Mouse (Mus musculus): Measurements from ENCODE around the gene Fgfr2. TPM values are rescaled to one million over a fixed set of nuclear protein-coding genes. Genes with fewer than 3 reads are reported as not detected.

Gene Fgfr2
- polyA plus RNA-seq, 1 experiment from 2014 or later = 93.4 TPM

DNA sequence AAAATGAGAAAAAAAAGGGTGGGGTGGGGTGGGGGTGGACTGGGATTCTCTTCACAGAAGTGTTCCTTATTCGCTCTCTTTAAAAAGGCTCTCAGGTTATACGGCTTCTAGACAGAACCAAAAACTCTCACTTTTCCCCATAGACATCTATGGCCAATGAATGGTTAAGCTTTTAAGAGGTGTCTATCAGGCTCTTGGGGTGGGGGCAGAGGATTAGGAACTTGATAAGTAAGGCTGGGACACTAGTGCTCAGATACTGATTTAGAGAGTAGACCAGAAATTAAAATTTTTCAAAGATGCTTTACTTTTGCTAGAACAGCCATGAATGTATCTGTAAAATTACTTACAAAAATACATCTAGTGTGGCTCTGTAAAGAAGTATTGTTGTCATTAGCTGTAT is 528.8 kb downstream of the Fgfr2 start:
- Histone ChIP-seq H3K27ac (ENCODE audit: low read length) (no peak overlapping the region), H3K4me3 (replicated peaks; ENCODE audit: low read length) (no peak overlapping the region), H3K36me3 (ENCODE audit: control insufficient read depth, insufficient read depth, low read length) (no peaks in the 10 kb centered on the region), H3K4me1 (ENCODE audit: control insufficient read depth, insufficient read depth, low read length) (peaks cover 7% of the 10 kb centered on the region), H3K9ac (ENCODE audit: low read length) (no peak overlapping the region), H3K27me3 (ENCODE audit: control insufficient read depth, insufficient read depth, low read length) (peaks cover 40% of the 10 kb centered on the region), H3K4me2 (ENCODE audit: low read depth, low read length) (no peak overlapping the region), H3K9me3 (replicated peaks; ENCODE audit: control insufficient read depth, low read length) (no peaks in the 10 kb centered on the region)
- 86% methylated on average over 2 of the region's 2 CpGs for WGBS
- no peak for ATAC-seq (ENCODE audit: insufficient read depth, low FRiP score)

DNA sequence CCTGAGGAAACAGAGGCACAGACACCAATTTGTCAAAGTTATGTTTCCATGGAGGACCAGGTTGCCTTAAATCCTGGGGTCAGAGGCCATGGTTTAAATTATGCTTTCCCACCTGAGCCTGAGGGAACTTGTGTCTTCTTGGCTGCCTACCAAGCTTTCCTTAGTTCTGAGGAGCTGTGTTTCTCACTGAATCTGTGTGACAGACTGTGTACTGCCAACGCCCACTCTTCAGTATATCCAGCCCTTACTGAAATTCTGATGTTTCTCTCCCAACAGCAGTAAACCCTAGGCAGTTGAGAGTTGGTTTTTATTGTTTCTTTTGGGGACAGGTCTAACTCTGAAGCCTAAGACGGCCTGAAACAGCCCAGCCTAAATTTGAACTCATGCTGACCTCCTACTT is 529.4 kb downstream of the Fgfr2 start:
- Histone ChIP-seq H3K4me2 (ENCODE audit: low read depth, low read length) (no peak overlapping the region), H3K4me3 (replicated peaks; ENCODE audit: low read length) (no peak overlapping the region), H3K9ac (ENCODE audit: low read length) (no peak overlapping the region), H3K4me1 (ENCODE audit: control insufficient read depth, insufficient read depth, low read length) (peaks cover 4% of the 10 kb centered on the region; the same call in 1 of the 2 replicates), H3K27ac (ENCODE audit: low read length) (no peak overlapping the region), H3K27me3 (ENCODE audit: control insufficient read depth, insufficient read depth, low read length) (peaks cover 34% of the 10 kb centered on the region), H3K9me3 (replicated peaks; ENCODE audit: control insufficient read depth, low read length) (no peaks in the 10 kb centered on the region), H3K36me3 (ENCODE audit: control insufficient read depth, insufficient read depth, low read length) (no peaks in the 10 kb centered on the region)
- no peak for ATAC-seq (ENCODE audit: insufficient read depth, low FRiP score)
- 62% methylated on average over 2 of the region's 2 CpGs for WGBS

DNA sequence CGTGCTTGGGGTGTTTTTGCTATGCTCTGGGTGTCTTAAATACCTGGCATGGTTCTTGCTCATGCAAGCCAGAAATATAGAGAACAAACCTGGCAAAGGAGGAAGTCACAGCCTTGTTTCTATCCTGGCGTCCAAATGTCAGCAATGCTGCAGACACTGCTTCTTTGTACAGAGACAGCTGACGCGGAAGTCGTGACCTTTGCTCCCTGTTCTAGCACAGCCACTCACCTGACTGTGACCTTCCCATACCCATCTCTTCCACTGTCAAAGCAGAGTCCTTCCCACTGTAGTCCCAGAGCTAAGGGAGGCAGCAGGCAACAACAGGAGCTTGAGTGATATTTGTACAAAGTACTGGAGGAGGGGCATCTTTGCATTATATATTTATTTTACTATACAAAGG is 533.5 kb downstream of the Fgfr2 start:
- H3K27me3 ChIP-seq (ENCODE audit: control insufficient read depth, insufficient read depth, low read length) = 0 out of 2 replicates have a peak, but pooled peaks cover under 1% of the 10 kb centered on the region
- no peaks in the 10 kb centered on the region for H3K9me3 ChIP-seq (replicated peaks; ENCODE audit: control insufficient read depth, low read length)
- H3K36me3 ChIP-seq (ENCODE audit: control insufficient read depth, insufficient read depth, low read length) = no peaks in the 10 kb centered on the region
- no peak for ATAC-seq (ENCODE audit: insufficient read depth, low FRiP score)
- no peaks in the 10 kb centered on the region for H3K4me1 ChIP-seq (ENCODE audit: control insufficient read depth, insufficient read depth, low read length)
- no peak overlapping the region for H3K9ac ChIP-seq (ENCODE audit: low read length)
- 55% methylated on average over 5 of the region's 5 CpGs for WGBS
- H3K4me2 ChIP-seq (ENCODE audit: low read depth, low read length) = no peak overlapping the region
- no peak overlapping the region for H3K27ac ChIP-seq (ENCODE audit: low read length)
- no peak overlapping the region for H3K4me3 ChIP-seq (replicated peaks; ENCODE audit: low read length)

DNA sequence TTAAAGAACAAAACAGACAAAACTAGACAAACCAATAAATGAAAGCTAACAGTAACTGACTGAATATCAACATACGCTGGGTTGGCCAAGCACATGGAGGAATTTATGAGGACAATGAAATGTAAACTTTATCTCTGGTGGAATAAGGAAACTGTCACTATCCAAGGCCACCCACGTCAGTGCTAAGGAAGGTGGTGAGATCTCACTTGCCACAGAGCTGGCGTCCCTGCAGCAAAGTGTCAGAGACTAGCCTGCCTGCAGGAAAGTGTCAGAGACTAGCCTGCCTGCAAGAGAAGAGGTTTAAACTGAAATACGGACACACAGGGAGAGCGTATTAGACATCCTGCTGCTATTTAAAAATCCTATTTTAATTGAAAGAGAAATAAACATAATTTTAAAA is 536.0 kb downstream of the Fgfr2 start:
- Histone ChIP-seq H3K36me3 (ENCODE audit: control insufficient read depth, insufficient read depth, low read length) (no peaks in the 10 kb centered on the region), H3K4me1 (ENCODE audit: control insufficient read depth, insufficient read depth, low read length) (no peaks in the 10 kb centered on the region), H3K4me2 (ENCODE audit: low read depth, low read length) (no peak overlapping the region), H3K9me3 (replicated peaks; ENCODE audit: control insufficient read depth, low read length) (no peaks in the 10 kb centered on the region), H3K27me3 (ENCODE audit: control insufficient read depth, insufficient read depth, low read length) (no peaks in the 10 kb centered on the region), H3K9ac (ENCODE audit: low read length) (no peak overlapping the region), H3K4me3 (replicated peaks; ENCODE audit: low read length) (no peak overlapping the region), H3K27ac (ENCODE audit: low read length) (no peak overlapping the region)
- no peak for ATAC-seq (ENCODE audit: insufficient read depth, low FRiP score)
- WGBS = 45% methylated on average over 5 of the region's 5 CpGs

DNA sequence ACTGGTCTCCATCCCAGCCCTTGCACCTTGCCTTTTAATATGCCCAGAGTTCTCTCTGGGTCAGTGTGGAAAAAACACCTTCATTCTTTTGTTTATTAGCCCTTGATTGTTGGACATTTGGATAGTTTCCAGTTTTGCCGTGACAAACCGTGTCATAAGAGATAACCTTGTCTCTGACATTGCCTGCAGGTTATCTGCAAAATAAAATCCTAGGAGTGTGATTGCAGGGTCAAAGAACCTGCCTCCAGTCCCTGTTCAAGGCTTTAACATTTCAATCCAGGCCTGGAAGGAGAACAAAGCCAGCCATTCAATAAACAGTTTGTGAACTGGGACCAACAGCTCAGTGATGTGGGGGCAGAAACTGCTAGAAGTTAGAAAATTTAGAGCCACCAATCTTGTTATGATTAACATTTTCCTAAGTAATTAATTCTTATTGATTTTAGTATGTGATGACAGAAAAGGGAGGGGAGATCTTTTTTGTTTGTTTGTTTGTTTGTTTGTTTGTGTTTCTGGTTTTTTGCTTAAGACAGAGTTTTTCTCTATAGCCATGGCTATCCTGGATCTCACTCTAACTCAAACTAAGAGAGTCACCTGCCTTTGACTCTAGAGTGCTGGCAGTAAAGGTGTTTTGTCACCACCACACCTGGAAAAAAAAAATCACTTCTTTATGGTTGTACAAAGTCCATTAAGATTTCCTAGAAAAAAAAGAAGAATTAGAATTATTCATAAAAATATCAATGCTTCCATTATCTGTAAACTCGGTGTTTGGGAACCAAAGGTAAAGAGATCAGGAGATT is 537.3 kb downstream of the Fgfr2 start:
- Histone ChIP-seq H3K9me3 (replicated peaks; ENCODE audit: control insufficient read depth, low read length) (no peaks in the 10 kb centered on the region), H3K36me3 (ENCODE audit: control insufficient read depth, insufficient read depth, low read length) (no peaks in the 10 kb centered on the region), H3K4me1 (ENCODE audit: control insufficient read depth, insufficient read depth, low read length) (no peaks in the 10 kb centered on the region), H3K4me3 (replicated peaks; ENCODE audit: low read length) (no peak overlapping the region), H3K27me3 (ENCODE audit: control insufficient read depth, insufficient read depth, low read length) (no peaks in the 10 kb centered on the region), H3K9ac (ENCODE audit: low read length) (no peak overlapping the region), H3K4me2 (ENCODE audit: low read depth, low read length) (no peak overlapping the region), H3K27ac (ENCODE audit: low read length) (no peak overlapping the region)
- 41% methylated on average over 3 of the region's 3 CpGs for WGBS
- no peak; the same call in 1 of the 2 replicates for ATAC-seq (ENCODE audit: insufficient read depth, low FRiP score)

DNA sequence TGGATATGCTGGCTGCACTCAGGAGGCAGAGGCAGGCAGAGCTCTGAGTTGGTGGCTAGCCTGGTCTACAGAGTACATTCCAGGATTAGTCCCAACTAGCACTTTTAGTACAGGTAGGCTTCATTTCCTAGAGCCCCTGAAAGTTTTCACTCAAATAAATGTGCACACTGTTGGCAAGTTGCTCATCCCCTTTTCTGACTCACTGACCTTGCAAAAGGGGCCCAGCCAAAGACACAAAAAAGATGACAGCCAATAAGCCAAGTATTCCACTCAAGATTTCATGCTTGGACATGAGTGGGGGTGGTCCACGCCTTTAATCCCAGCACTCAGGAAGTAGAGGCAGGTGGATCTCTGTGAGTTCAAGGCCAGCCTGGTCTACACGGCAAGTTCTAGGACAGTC is 541.7 kb downstream of the Fgfr2 start:
- no peaks in the 10 kb centered on the region for H3K9me3 ChIP-seq (replicated peaks; ENCODE audit: control insufficient read depth, low read length)
- H3K27me3 ChIP-seq (ENCODE audit: control insufficient read depth, insufficient read depth, low read length) = no peaks in the 10 kb centered on the region
- no peak overlapping the region for H3K9ac ChIP-seq (ENCODE audit: low read length)
- H3K27ac ChIP-seq (ENCODE audit: low read length) = no peak overlapping the region
- H3K4me3 ChIP-seq (replicated peaks; ENCODE audit: low read length) = no peak overlapping the region
- no peaks in the 10 kb centered on the region for H3K36me3 ChIP-seq (ENCODE audit: control insufficient read depth, insufficient read depth, low read length)
- no peak for ATAC-seq (ENCODE audit: insufficient read depth, low FRiP score)
- no peak overlapping the region for H3K4me2 ChIP-seq (ENCODE audit: low read depth, low read length)
- H3K4me1 ChIP-seq (ENCODE audit: control insufficient read depth, insufficient read depth, low read length) = no peaks in the 10 kb centered on the region; the same call in 1 of the 2 replicates
- WGBS = 86% methylated on average over 2 of the region's 2 CpGs

DNA sequence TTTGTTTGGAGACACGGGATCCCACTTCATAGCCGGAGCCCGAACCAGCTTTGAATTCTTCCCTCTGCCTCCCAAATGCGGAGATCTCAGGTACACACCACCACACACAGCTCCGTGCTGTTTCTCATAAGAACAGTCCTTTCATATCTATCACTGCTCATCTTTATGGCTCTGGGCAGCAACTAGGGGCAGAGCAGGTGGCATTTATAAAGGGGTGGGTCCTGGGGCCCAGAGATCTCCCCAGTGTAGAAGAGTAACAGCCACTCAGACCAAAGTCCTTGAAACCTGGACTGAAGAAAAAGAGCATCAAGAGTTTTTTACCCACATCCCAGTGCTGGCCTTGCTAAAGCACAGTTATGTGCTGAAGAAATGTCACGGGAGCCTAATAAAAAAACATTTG is 542.6 kb downstream of the Fgfr2 start:
- WGBS = 56% methylated on average over 6 of the region's 6 CpGs
- no peak overlapping the region for H3K27ac ChIP-seq (ENCODE audit: low read length)
- no peak overlapping the region for H3K9ac ChIP-seq (ENCODE audit: low read length)
- H3K4me1 ChIP-seq (ENCODE audit: control insufficient read depth, insufficient read depth, low read length) = no peaks in the 10 kb centered on the region; the same call in 1 of the 2 replicates
- no peaks in the 10 kb centered on the region for H3K27me3 ChIP-seq (ENCODE audit: control insufficient read depth, insufficient read depth, low read length)
- H3K9me3 ChIP-seq (replicated peaks; ENCODE audit: control insufficient read depth, low read length) = no peaks in the 10 kb centered on the region
- H3K4me2 ChIP-seq (ENCODE audit: low read depth, low read length) = no peak overlapping the region
- no peak overlapping the region for H3K4me3 ChIP-seq (replicated peaks; ENCODE audit: low read length)
- no peaks in the 10 kb centered on the region for H3K36me3 ChIP-seq (ENCODE audit: control insufficient read depth, insufficient read depth, low read length)
- ATAC-seq (ENCODE audit: insufficient read depth, low FRiP score) = no peak

DNA sequence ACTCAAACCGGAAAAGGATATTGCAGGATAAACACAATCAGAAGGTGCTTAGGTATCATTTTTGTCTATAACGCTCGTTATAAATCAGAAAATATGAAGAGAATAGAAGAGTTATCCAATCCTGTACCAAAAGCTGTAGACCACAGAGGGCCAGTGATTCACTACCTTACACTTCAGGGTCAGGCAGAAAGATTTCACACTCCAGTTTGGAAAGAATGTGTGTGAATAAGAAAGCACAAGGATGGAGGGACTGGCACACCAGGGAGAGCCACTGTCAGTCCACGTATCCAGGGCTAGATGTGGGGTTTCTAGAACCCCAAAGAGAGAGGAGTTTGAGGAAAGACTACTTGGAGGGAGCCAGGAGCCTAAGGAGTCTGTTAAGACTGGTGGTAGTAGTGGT is 546.3 kb downstream of the Fgfr2 start:
- H3K27me3 ChIP-seq (ENCODE audit: control insufficient read depth, insufficient read depth, low read length) = no peaks in the 10 kb centered on the region
- H3K9ac ChIP-seq (ENCODE audit: low read length) = peak overlapping the region; percentile 74
- H3K9me3 ChIP-seq (replicated peaks; ENCODE audit: control insufficient read depth, low read length) = no peaks in the 10 kb centered on the region
- H3K36me3 ChIP-seq (ENCODE audit: control insufficient read depth, insufficient read depth, low read length) = no peaks in the 10 kb centered on the region
- ATAC-seq (ENCODE audit: insufficient read depth, low FRiP score) = no peak
- H3K27ac ChIP-seq (ENCODE audit: low read length) = no peak overlapping the region; the same call in 1 of the 2 replicates
- peak overlapping the region; percentile 67 for H3K4me2 ChIP-seq (ENCODE audit: low read depth, low read length)
- peaks cover 13% of the 10 kb centered on the region for H3K4me1 ChIP-seq (ENCODE audit: control insufficient read depth, insufficient read depth, low read length)
- peak overlapping the region; percentile 39 for H3K4me3 ChIP-seq (replicated peaks; ENCODE audit: low read length)
- 55% methylated on average over 4 of the region's 4 CpGs for WGBS

DNA sequence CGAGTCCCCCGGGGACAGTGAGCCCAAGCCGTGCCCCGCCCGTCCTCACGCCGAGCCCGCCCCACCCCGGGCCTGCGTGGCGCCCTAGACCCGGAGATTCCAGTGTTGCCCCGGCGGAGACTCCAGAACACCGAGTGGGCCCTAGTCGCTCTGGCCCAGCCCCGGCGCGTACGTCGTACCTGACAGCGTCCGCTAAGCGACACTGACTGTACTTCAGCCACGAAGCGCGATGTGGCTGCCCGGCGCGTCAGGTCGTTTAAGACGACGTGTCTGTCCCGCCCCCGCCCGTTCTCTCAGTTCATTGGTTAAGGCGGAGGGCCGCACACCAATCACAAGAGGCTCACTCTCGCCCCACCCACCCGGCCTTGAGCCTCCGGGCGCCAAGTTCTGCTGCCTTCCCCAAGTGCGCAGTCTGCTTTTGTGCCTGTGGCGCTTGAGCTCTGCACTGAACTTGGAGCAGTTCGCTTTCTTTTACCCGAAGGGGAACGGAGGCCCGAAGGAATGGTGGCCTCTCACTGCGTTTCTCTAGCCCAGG is 547.0 kb downstream of the Fgfr2 start, which contains the start of gene Oat:
Gene Oat, minus strand, starts transcription at position 283 of the 535 bp plus-strand sequence.
- Histone ChIP-seq H3K27me3 (ENCODE audit: control insufficient read depth, insufficient read depth, low read length) (no peaks in the 10 kb centered on the region), H3K4me3 (replicated peaks; ENCODE audit: low read length) (peak within 1 kb of the TSS; percentile 72), H3K4me1 (ENCODE audit: control insufficient read depth, insufficient read depth, low read length) (peaks cover 18% of the 10 kb centered on the region), H3K27ac (ENCODE audit: low read length) (peak within 1 kb of the TSS; percentile 97), H3K4me2 (ENCODE audit: low read depth, low read length) (peak within 1 kb of the TSS; percentile 67), H3K9ac (ENCODE audit: low read length) (peak within 1 kb of the TSS; percentile 84), H3K9me3 (replicated peaks; ENCODE audit: control insufficient read depth, low read length) (no peaks in the 10 kb centered on the region), H3K36me3 (ENCODE audit: control insufficient read depth, insufficient read depth, low read length) (no peaks in the 10 kb centered on the region)
- ATAC-seq (ENCODE audit: insufficient read depth, low FRiP score) = peak; percentile 96
- under 1% methylated on average over 49 of the region's 49 CpGs for WGBS

Data from stomach, embryonic 16.5 days (tissue).